Mouse (Mus musculus) embryonic fibroblast, embryonic 13.5 days (primary cell): ENCODE data around the gene Pex10.
A peak's percentile ranks its signal among the peaks of the same experiment; 100 is the strongest.

ENCODE experiments used
- CTCF ChIP-seq: IDR thresholded peaks from 2 replicates; pipeline ENCODE4 v1.5.1; 2011; ENCODE audit warnings: mild to moderate bottlenecking, control low read depth, low read length, moderate library complexity, borderline replicate concordance; ENCODE audit not compliant: insufficient read depth
- POLR2A ChIP-seq: IDR thresholded peaks from 2 replicates; pipeline ENCODE4 v1.6.1; 2011; ENCODE audit warnings: low read depth, mild to moderate bottlenecking, control low read depth, low read length, moderate library complexity

DNA sequence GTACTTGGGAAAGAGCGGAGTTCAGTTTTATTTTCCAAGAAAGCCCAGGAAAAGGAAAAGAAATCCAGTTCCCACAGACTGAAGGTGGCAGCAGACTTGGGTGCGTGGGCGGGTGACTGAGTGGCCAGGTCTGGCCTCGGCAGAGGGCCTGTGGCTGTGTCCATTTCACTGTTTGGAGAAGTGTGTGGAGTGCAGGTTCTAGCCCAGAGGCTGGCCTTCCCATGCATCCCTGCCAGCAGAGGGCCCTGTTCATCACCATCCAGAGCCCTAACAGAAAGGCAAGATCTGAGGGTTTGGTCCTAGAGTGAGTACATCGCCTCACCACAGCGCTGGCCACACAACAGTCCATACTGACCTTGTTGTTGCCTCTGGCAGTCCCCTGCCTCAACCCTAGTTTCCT is 2.4 kb downstream of the Pex10 start:
- TF ChIP-seq CTCF = peak; percentile 35; the same call in 1 of the 2 replicates
- no peak for TF ChIP-seq POLR2A
